ENCODE assay signal across 9 mouse cellular contexts in the genomic region with DNA sequence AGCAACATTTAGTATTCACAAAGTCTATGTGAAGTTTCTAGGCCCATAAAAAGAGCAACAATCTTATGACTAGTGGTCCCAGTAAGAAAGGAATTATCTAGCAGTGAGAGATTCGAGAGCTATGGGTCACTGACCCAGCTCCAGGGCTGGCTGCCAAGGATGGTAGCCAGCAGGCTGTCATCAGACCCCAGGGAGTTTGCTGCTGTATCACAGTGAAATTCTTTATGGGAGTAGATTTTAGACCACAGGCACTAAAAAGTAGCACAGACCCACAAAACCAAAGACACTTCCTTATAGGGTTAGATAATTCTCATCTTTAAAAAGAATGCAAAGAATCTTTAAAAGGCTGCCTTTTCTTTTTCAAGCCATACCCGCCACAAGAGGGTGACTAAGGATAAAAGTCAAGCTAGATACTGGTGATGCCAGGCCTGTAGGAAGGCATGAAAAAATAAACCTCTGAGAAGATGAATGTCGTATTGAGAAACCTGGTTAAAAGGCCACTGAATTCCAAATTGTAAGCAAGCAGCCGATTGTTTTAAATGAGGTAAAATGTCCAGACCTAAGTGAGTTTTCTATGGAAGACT. TPM values are rescaled to one million over a fixed set of nuclear protein-coding genes. Genes with fewer than 3 reads are reported as not detected.
DNase-seq lines count a peak whose midpoint lies in the region; ATAC-seq and TF ChIP-seq lines count a peak whose summit lies in the region.
"Had no signal": no experiment of that assay in that cellular context is flagged by ENCODE, and none has a peak within 500 bp of the region (broad histone marks: within the 10 kb centered on the region; RNA-seq: fewer than 3 reads in every experiment).

No protein-coding gene starts in this region.

- no peak overlapping the region for H3K4me3 ChIP-seq in left cerebral cortex, adult 2 months
- H3K4me3 ChIP-seq: limb, embryonic 12.5 days had no signal

- DNase-seq in cerebellum, postnatal 14 days: peak; percentile 56 to 62
- no peak for DNase-seq in cerebellum, adult 9-10 months
- no peak for DNase-seq in left cerebral cortex, adult 2 months (ENCODE audit: extremely low spot score in 1 of 2, low spot score in 2 of 2)
- DNase-seq in left cerebral cortex, adult 18-20 months (ENCODE audit: low spot score in 2 of 2): no peak
- peak; percentile 48 for DNase-seq in brain, adult 2 months (ENCODE audit: low read depth, low spot score)
- peak; percentile 29 for DNase-seq in lung, postnatal 14 days
- DNase-seq in urinary bladder, postnatal 36 days (ENCODE audit: low spot score in 2 of 2): no peak

- no peak for ATAC-seq in granulocyte monocyte progenitor cell, adult 5-6 weeks (replicated peaks; ENCODE audit: poor library complexity, severe bottlenecking)

- no peak overlapping the region for H3K27ac ChIP-seq in left cerebral cortex, adult 2 months
- H3K27ac ChIP-seq: limb, embryonic 12.5 days had no signal

- intact Hi-C loops in left cerebral cortex, adult 2 months (cut with DNase I): loop anchor here (2.0 kb wide), 1 partner anchor 182 kb away; the partner anchor contains the start of gene Ccng2

- TF ChIP-seq CTCF in left cerebral cortex, adult 2 months (IDR thresholded peaks at IDR 0.05): peak; percentile 40

RNA-seq across cellular contexts. Expression of gene Sept11, which starts 8.1 kb away (rescaled TPM):
- total RNA-seq in left cerebral cortex, adult 2 months (2021): 100 to 1,000 TPM; 197 to 203 TPM
- 100 to 1,000 TPM; 180 to 181 TPM for total RNA-seq in left cerebral cortex, adult 18-20 months (2021)
- total RNA-seq in granulocyte monocyte progenitor cell, adult 5-6 weeks (2014; fragmentation: Nextera tagmentation): 89.0 and 103 TPM in 2 replicates
- 67.7 and 70.7 TPM in 2 replicates for total RNA-seq in granulocyte monocyte progenitor cell, adult 5-6 weeks (2017)

RNA-seq across cellular contexts. Expression of gene Sowahb, which starts 40.3 kb away (rescaled TPM):
- total RNA-seq in left cerebral cortex, adult 2 months (2021): 10 to 100 TPM; 24.2 to 26.4 TPM
- total RNA-seq in left cerebral cortex, adult 18-20 months (2021): 10 to 100 TPM; 25.1 to 29.8 TPM
- total RNA-seq in granulocyte monocyte progenitor cell, adult 5-6 weeks (2014; fragmentation: Nextera tagmentation): not detected in 2 replicates
- total RNA-seq in granulocyte monocyte progenitor cell, adult 5-6 weeks (2017): not detected in 2 replicates

Comparison
In these comparisons a context has a peak if more than half of its experiments do, and no peak if none do; other contexts are left out.
1. DNase-seq: peak in cerebellum, postnatal 14 days (2 of 2), brain, adult 2 months (single experiment) and lung, postnatal 14 days (single experiment); none in cerebellum, adult 9-10 months (single experiment), left cerebral cortex, adult 2 months (0 of 2), left cerebral cortex, adult 18-20 months (0 of 2) and urinary bladder, postnatal 36 days (0 of 2).
2. RNA of gene Sowahb, which starts 40.3 kb away (total RNA-seq): 25.1 to 29.8 TPM in left cerebral cortex, adult 18-20 months and 24.2 to 26.4 TPM in left cerebral cortex, adult 2 months; not detected in granulocyte monocyte progenitor cell, adult 5-6 weeks; every median in the first group is over 10 times any median in the second.